Mouse (Mus musculus) heart, embryonic 10.5 days (tissue): ENCODE data around the gene Ostn. TPM values are rescaled to one million over a fixed set of nuclear protein-coding genes. Genes with fewer than 3 reads are reported as not detected.
"Not testable (repeated sequence)": the region's sequence is repeated elsewhere in the genome, so short reads cannot be mapped to it uniquely, and the experiment has no call there.

Experiments used
- DNase-seq: peaks from one replicate; pipeline ENCODE4 v3.0.0-alpha.2; 2017; ENCODE audit warnings: low spot score
- H3K27ac ChIP-seq: fragments of 300-500 bp; sonication (generic); 2 replicates; pipeline ENCODE4 v1.5.1; 2016; ENCODE audit warnings: mild to moderate bottlenecking
- H3K27me3 ChIP-seq: fragments of 300-500 bp; sonication (generic); 2 replicates; pipeline ENCODE4 v1.6.1; 2016; ENCODE audit warnings: mild to moderate bottlenecking; ENCODE audit not compliant: poor library complexity, insufficient read depth, severe bottlenecking
- H3K36me3 ChIP-seq: fragments of 300-500 bp; sonication (generic); 2 replicates; pipeline ENCODE4 v1.6.1; 2016; ENCODE audit warnings: mild to moderate bottlenecking, moderate library complexity
- H3K4me1 ChIP-seq: fragments of 300-500 bp; sonication (generic); 2 replicates; pipeline ENCODE4 v1.6.1; 2016; ENCODE audit warnings: mild to moderate bottlenecking
- H3K4me3 ChIP-seq: fragments of 300-500 bp; sonication (generic); 2 replicates; pipeline ENCODE4 v1.5.1; 2016; ENCODE audit warnings: mild to moderate bottlenecking, moderate library complexity
- H3K9me3 ChIP-seq: fragments of 300-500 bp; sonication (generic); 2 replicates; pipeline ENCODE4 v1.6.1; 2016; ENCODE audit warnings: mild to moderate bottlenecking, moderate library complexity
- WGBS: fragments of 180-500 bp; shearing (Covaris S2); methylation state at CpG from one replicate; pipeline ENCODE4 v1.1.7; 2016; 5-methylcytosine and 5-hydroxymethylcytosine counted together
- polyA plus RNA-seq: library from polyadenylated mRNA; unstranded; fragments of >200 nt; fragmentation: Nextera tagmentation; extraction: Ambion mirVana; gene quantifications from 2 replicates; pipeline ENCODE4 v1.2.1, GENCODE M21; 2016

Gene Ostn
- 0.10 TPM in 1 of 2 replicates, not detected in the other for polyA plus RNA-seq

- not testable (repeated sequence) for H3K36me3 ChIP-seq, H3K27me3 ChIP-seq, DNase-seq, H3K27ac ChIP-seq, H3K4me1 ChIP-seq, H3K9me3 ChIP-seq, H3K4me3 ChIP-seq
- 67% methylated on average over 4 of the region's 4 CpGs for WGBS
Measured at GRCm38 (mm10) chr16:27307189-27307588, at the start of gene Ostn. TSS of gene Ostn (plus strand) at chr16:27307489.

- WGBS = 66% methylated on average over 4 of the region's 4 CpGs
- Histone ChIP-seq H3K27ac (no peak overlapping the region), H3K27me3 (no peaks in the 10 kb centered on the region), H3K4me3 (no peak overlapping the region), H3K36me3 (no peaks in the 10 kb centered on the region), H3K4me1 (no peaks in the 10 kb centered on the region), H3K9me3 (no peaks in the 10 kb centered on the region)
- no peak for DNase-seq
Measured at GRCm38 (mm10) chr16:27268748-27269147, 38.5 kb upstream of the Ostn start.

GRCm38 (mm10) chr16:27287410-27287809, 19.9 kb upstream of the Ostn start:
- Histone ChIP-seq H3K9me3 (no peaks in the 10 kb centered on the region), H3K4me1 (no peaks in the 10 kb centered on the region), H3K27me3 (no peaks in the 10 kb centered on the region), H3K36me3 (no peaks in the 10 kb centered on the region), H3K4me3 (no peak overlapping the region), H3K27ac (no peak overlapping the region)
- DNase-seq = no peak
- 82% methylated on average over 3 of the region's 3 CpGs for WGBS

- H3K4me3 ChIP-seq = no peak overlapping the region
- H3K27me3 ChIP-seq = no peaks in the 10 kb centered on the region
- DNase-seq = no peak
- H3K4me1 ChIP-seq = no peaks in the 10 kb centered on the region
- 81% methylated on average over 3 of the region's 3 CpGs for WGBS
- no peaks in the 10 kb centered on the region for H3K9me3 ChIP-seq
- no peak overlapping the region for H3K27ac ChIP-seq
- H3K36me3 ChIP-seq = no peaks in the 10 kb centered on the region
Measured at GRCm38 (mm10) chr16:27296508-27296907, 10.8 kb upstream of the Ostn start.

GRCm38 (mm10) chr16:27296929-27297328, 10.4 kb upstream of the Ostn start:
- WGBS = 71% methylated on average over 2 of the region's 2 CpGs
- H3K9me3 ChIP-seq = no peaks in the 10 kb centered on the region
- no peaks in the 10 kb centered on the region for H3K27me3 ChIP-seq
- H3K4me1 ChIP-seq = no peaks in the 10 kb centered on the region
- H3K4me3 ChIP-seq = no peak overlapping the region
- DNase-seq = no peak
- H3K36me3 ChIP-seq = no peaks in the 10 kb centered on the region
- no peak overlapping the region for H3K27ac ChIP-seq

- no peak for DNase-seq
- no peaks in the 10 kb centered on the region for H3K36me3 ChIP-seq
- no peaks in the 10 kb centered on the region for H3K9me3 ChIP-seq
- H3K27ac ChIP-seq = no peak overlapping the region
- 75% methylated on average over 1 of the region's 1 CpGs for WGBS
- H3K4me1 ChIP-seq = no peaks in the 10 kb centered on the region
- H3K4me3 ChIP-seq = no peak overlapping the region
- no peaks in the 10 kb centered on the region for H3K27me3 ChIP-seq
Measured at GRCm38 (mm10) chr16:27319099-27319498, 11.8 kb downstream of the Ostn start.

- DNase-seq = no peak
- Histone ChIP-seq H3K27me3 (no peaks in the 10 kb centered on the region), H3K9me3 (no peaks in the 10 kb centered on the region), H3K27ac (no peak overlapping the region), H3K36me3 (no peaks in the 10 kb centered on the region), H3K4me3 (no peak overlapping the region), H3K4me1 (no peaks in the 10 kb centered on the region)
Measured at GRCm38 (mm10) chr16:27322047-27322446, 14.8 kb downstream of the Ostn start.

GRCm38 (mm10) chr16:27326463-27326862, 19.2 kb downstream of the Ostn start:
- Histone ChIP-seq H3K27ac (no peak overlapping the region), H3K9me3 (no peaks in the 10 kb centered on the region), H3K4me1 (no peaks in the 10 kb centered on the region), H3K27me3 (no peaks in the 10 kb centered on the region), H3K36me3 (no peaks in the 10 kb centered on the region), H3K4me3 (no peak overlapping the region)
- WGBS = 91% methylated on average over 2 of the region's 2 CpGs
- no peak for DNase-seq

- Histone ChIP-seq H3K4me3 (no peak overlapping the region), H3K36me3 (no peaks in the 10 kb centered on the region), H3K27me3 (no peaks in the 10 kb centered on the region), H3K9me3 (no peaks in the 10 kb centered on the region), H3K4me1 (no peaks in the 10 kb centered on the region), H3K27ac (no peak overlapping the region)
- WGBS = 69% methylated on average over 3 of the region's 3 CpGs
- DNase-seq = no peak
Measured at GRCm38 (mm10) chr16:27347521-27347920, 40.2 kb downstream of the Ostn start.

- no peaks in the 10 kb centered on the region for H3K27me3 ChIP-seq
- DNase-seq = no peak
- H3K27ac ChIP-seq = no peak overlapping the region
- no peaks in the 10 kb centered on the region for H3K9me3 ChIP-seq
- WGBS = 68% methylated on average over 1 of the region's 1 CpGs
- no peaks in the 10 kb centered on the region for H3K36me3 ChIP-seq
- no peak overlapping the region for H3K4me3 ChIP-seq
- H3K4me1 ChIP-seq = no peaks in the 10 kb centered on the region
Measured at GRCm38 (mm10) chr16:27348359-27348758, 41.1 kb downstream of the Ostn start.

GRCm38 (mm10) chr16:27349235-27349634, 41.9 kb downstream of the Ostn start:
- no peaks in the 10 kb centered on the region for H3K9me3 ChIP-seq
- DNase-seq = no peak
- no peak overlapping the region for H3K4me3 ChIP-seq
- H3K4me1 ChIP-seq = no peaks in the 10 kb centered on the region
- WGBS = 78% methylated on average over 2 of the region's 2 CpGs
- no peaks in the 10 kb centered on the region for H3K36me3 ChIP-seq
- no peaks in the 10 kb centered on the region for H3K27me3 ChIP-seq
- H3K27ac ChIP-seq = no peak overlapping the region

- no peaks in the 10 kb centered on the region for H3K27me3 ChIP-seq
- H3K4me1 ChIP-seq = no peaks in the 10 kb centered on the region
- no peaks in the 10 kb centered on the region for H3K36me3 ChIP-seq
- no peaks in the 10 kb centered on the region for H3K9me3 ChIP-seq
- H3K4me3 ChIP-seq = no peak overlapping the region
- no peak overlapping the region for H3K27ac ChIP-seq
- no peak for DNase-seq
- WGBS = 82% methylated on average over 7 of the region's 7 CpGs
Measured at GRCm38 (mm10) chr16:27349878-27350532, 42.7 kb downstream of the Ostn start.

GRCm38 (mm10) chr16:27354464-27354863, 47.2 kb downstream of the Ostn start:
- H3K27me3 ChIP-seq = no peaks in the 10 kb centered on the region
- no peaks in the 10 kb centered on the region for H3K9me3 ChIP-seq
- no peak for DNase-seq
- WGBS = 61% methylated on average over 2 of the region's 2 CpGs
- H3K27ac ChIP-seq = no peak overlapping the region
- no peak overlapping the region for H3K4me3 ChIP-seq
- H3K4me1 ChIP-seq = no peaks in the 10 kb centered on the region
- H3K36me3 ChIP-seq = no peaks in the 10 kb centered on the region

GRCm38 (mm10) chr16:27360059-27360458, 52.8 kb downstream of the Ostn start:
- no peak overlapping the region for H3K27ac ChIP-seq
- H3K4me3 ChIP-seq = no peak overlapping the region
- DNase-seq = no peak
- no peaks in the 10 kb centered on the region for H3K4me1 ChIP-seq
- H3K9me3 ChIP-seq = no peaks in the 10 kb centered on the region
- no peaks in the 10 kb centered on the region for H3K36me3 ChIP-seq
- no peaks in the 10 kb centered on the region for H3K27me3 ChIP-seq
- WGBS = 96% methylated on average over 1 of the region's 1 CpGs
